Mouse (Mus musculus) kidney, embryonic 14.5 days (tissue): ENCODE data around the gene Mt1. TPM values are rescaled to one million over a fixed set of nuclear protein-coding genes. Genes with fewer than 3 reads are reported as not detected.
"Not testable (repeated sequence)": the region's sequence is repeated elsewhere in the genome, so short reads cannot be mapped to it uniquely, and the experiment has no call there.

Experiments
- ATAC-seq: fragments of 200-750 bp; cut with Nextera tagmentation; 2 replicates; pipeline ENCODE4 v1.8.0; 2017; ENCODE audit warnings: moderate number of reproducible peaks, mild to moderate bottlenecking, moderate TSS enrichment, moderate library complexity; ENCODE audit not compliant: low FRiP score, low TSS enrichment
- H3K27ac ChIP-seq: fragments of 300-500 bp; sonication (generic); 2 replicates; pipeline ENCODE4 v1.5.1; 2014; ENCODE audit warnings: low read depth, mild to moderate bottlenecking, low read length, moderate library complexity, mixed read lengths
- H3K27me3 ChIP-seq: fragments of 300-500 bp; sonication (generic); 2 replicates; pipeline ENCODE4 v1.6.1; 2014; ENCODE audit warnings: mild to moderate bottlenecking, low read length; ENCODE audit not compliant: control insufficient read depth, insufficient read depth
- H3K36me3 ChIP-seq: fragments of 300-500 bp; sonication (generic); 2 replicates; pipeline ENCODE4 v1.6.1; 2014; ENCODE audit warnings: low read length, mixed read lengths; ENCODE audit not compliant: control insufficient read depth, insufficient read depth
- H3K4me1 ChIP-seq: fragments of 300-500 bp; sonication (generic); 2 replicates; pipeline ENCODE4 v1.6.1; 2014; ENCODE audit warnings: low read length, mixed read lengths; ENCODE audit not compliant: control insufficient read depth, insufficient read depth
- H3K4me2 ChIP-seq: fragments of 300-500 bp; sonication (generic); replicated peaks from 2 replicates; pipeline ENCODE4 v1.6.1; 2014; ENCODE audit warnings: low read depth, mild to moderate bottlenecking, low read length
- H3K4me3 ChIP-seq: fragments of 300-500 bp; sonication (generic); 2 replicates; pipeline ENCODE4 v1.5.1; 2014; ENCODE audit warnings: mild to moderate bottlenecking, low read length
- H3K9ac ChIP-seq: fragments of 300-500 bp; sonication (generic); 2 replicates; pipeline ENCODE4 v1.6.1; 2014; ENCODE audit warnings: low read depth, mild to moderate bottlenecking, low read length, moderate library complexity
- H3K9me3 ChIP-seq: fragments of 300-500 bp; sonication (generic); 2 replicates; pipeline ENCODE4 v1.6.1; 2016; ENCODE audit warnings: low read length; ENCODE audit not compliant: control insufficient read depth
- WGBS: fragments of 180-500 bp; shearing (Covaris S2); extraction: QIAGEN DNeasy Blood & Tissue Kit; methylation state at CpG from one replicate; pipeline ENCODE4 v1.1.7; 2014; 5-methylcytosine and 5-hydroxymethylcytosine counted together
- polyA plus RNA-seq: library from polyadenylated mRNA; unstranded; fragments of >200 nt; fragmentation: Nextera tagmentation; extraction: Ambion mirVana; gene quantifications from 2 replicates; pipeline ENCODE4 v1.2.1, GENCODE M21; 2014

The Mt1 gene
- 123 and 166 TPM in 2 replicates for polyA plus RNA-seq

DNA sequence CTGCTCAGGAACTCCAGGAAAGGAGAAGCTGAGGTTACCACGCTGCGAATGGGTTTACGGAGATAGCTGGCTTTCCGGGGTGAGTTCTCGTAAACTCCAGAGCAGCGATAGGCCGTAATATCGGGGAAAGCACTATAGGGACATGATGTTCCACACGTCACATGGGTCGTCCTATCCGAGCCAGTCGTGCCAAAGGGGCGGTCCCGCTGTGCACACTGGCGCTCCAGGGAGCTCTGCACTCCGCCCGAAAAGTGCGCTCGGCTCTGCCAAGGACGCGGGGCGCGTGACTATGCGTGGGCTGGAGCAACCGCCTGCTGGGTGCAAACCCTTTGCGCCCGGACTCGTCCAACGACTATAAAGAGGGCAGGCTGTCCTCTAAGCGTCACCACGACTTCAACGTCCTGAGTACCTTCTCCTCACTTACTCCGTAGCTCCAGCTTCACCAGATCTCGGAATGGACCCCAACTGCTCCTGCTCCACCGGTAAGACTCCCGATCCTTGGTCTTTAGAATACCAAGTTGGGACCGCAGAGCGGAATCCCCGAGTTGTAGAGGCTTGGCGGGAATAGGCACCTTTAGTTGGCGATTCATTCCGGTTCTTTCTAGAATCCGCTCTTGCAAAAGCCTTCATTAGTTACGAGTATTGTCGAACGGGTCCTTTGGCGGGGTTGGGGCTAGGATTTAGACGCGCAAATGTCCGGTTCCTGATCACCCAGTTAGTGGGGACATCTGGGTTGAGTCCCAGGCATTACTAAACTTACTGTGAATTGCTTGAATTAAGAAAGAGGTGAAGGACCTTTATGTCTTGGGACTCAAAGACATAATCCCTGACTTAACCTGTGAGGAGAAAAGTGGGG is at the start of gene Mt1:
Gene Mt1 (plus strand): TSS at position 226 of the 856 bp plus-strand sequence.
- Histone ChIP-seq H3K9me3 (no peaks in the 10 kb centered on the region), H3K4me3 (peak within 1 kb of the TSS; percentile 46), H3K36me3 (no peaks in the 10 kb centered on the region), H3K4me2 (peak within 1 kb of the TSS; percentile 78), H3K27ac (no peak within 1 kb of the TSS), H3K27me3 (peaks cover 78% of the 10 kb centered on the region), H3K4me1 (peaks cover 14% of the 10 kb centered on the region; the same call in 1 of the 2 replicates), H3K9ac (peak within 1 kb of the TSS; percentile 42; the same call in 1 of the 2 replicates)
- WGBS, result under 1% methylated on average over 47 of the region's 50 CpGs
- ATAC-seq, result peak; percentile 84

DNA sequence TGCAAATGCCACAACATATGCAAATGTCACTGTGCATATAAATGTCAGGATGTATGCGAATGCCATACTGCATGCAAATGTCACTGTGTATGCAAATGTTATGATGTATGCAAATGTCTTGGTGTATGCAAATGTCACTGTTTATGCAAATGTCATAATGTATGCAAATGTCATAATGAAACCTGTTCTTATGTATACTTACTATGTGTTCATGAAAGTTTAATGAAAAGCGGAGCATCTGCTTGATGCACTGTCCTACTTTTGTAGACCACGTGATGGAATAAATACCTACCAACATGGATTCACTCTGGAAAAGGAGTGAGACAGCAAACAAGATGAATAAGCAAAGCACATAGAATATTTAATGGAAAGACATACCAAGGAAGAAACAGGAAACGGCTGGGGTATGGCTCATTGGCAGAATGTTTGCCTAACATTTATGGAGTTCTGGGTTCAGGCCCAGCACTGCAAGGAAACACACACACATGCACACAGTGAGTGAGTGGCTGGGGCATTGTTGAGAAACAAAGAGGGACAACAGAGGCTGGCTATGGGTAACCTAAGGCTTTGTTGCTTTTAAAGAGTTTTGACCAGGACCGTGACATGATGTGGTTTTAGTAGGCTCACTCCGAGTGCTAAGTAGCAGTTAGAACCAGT is 49.6 kb upstream of the Mt1 start:
- no peaks in the 10 kb centered on the region for H3K4me1 ChIP-seq
- WGBS, result 87% methylated on average over 6 of the region's 6 CpGs

DNA sequence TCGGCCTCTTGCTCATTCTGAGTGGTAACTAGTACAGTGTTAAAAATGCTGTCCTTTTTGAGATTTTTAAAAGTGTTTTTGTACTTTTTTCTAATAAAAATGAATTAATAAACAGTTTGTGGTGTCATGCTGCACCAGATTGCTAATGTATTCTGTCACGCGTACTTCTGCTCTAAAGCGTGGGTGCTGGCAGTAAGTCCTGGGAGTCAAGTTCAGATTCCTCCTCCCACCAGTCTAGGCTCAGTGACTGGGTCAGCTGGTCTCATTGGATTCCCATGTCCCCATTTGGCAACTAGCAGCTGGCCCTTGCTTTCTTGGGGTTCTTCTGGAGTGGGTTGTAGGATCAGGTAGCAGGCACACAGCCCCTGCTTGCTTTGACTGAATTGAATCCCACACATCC is 48.8 kb upstream of the Mt1 start:
- H3K4me3 ChIP-seq, result no peak overlapping the region
- H3K9me3 ChIP-seq, result no peaks in the 10 kb centered on the region
- no peak for ATAC-seq
- no peaks in the 10 kb centered on the region for H3K36me3 ChIP-seq
- WGBS, result 73% methylated on average over 4 of the region's 4 CpGs
- H3K9ac ChIP-seq, result no peak overlapping the region
- no peak overlapping the region for H3K4me2 ChIP-seq
- no peaks in the 10 kb centered on the region for H3K27me3 ChIP-seq
- no peaks in the 10 kb centered on the region for H3K4me1 ChIP-seq
- H3K27ac ChIP-seq, result no peak overlapping the region

More for the DNA sequence above, 49.6 kb upstream of the Mt1 start:
- Histone ChIP-seq H3K4me3 (no peak overlapping the region), H3K9me3 (no peaks in the 10 kb centered on the region), H3K27me3 (no peaks in the 10 kb centered on the region), H3K9ac (no peak overlapping the region), H3K4me2 (no peak overlapping the region), H3K27ac (no peak overlapping the region), H3K36me3 (no peaks in the 10 kb centered on the region)
- ATAC-seq, result no peak

DNA sequence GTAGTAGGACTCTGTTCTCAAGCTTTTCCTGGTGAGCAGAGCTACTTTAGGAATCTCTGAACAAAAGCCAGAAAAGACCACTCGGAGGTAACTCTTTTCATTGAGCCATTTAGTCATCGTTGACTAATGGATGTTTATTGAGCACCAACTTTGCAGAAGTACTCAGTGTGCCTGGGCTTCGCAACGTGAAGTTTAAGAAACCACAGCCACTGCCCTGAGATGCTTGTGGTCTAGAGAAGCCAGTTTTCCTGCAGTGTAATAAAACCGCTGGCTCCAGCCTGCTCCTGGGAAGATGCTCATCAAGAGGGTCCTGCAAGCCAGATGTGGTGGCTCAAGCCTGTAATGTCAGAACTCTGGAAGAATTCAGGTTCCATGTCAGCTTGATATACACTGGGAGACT is 46.8 kb upstream of the Mt1 start:
- Histone ChIP-seq H3K9ac (no peak overlapping the region), H3K36me3 (no peaks in the 10 kb centered on the region), H3K27ac (no peak overlapping the region), H3K9me3 (no peaks in the 10 kb centered on the region), H3K4me1 (no peaks in the 10 kb centered on the region), H3K4me2 (no peak overlapping the region), H3K27me3 (no peaks in the 10 kb centered on the region), H3K4me3 (no peak overlapping the region)
- 70% methylated on average over 5 of the region's 5 CpGs for WGBS
- ATAC-seq, result no peak

- H3K4me3 ChIP-seq, H3K9me3 ChIP-seq, H3K36me3 ChIP-seq, H3K4me2 ChIP-seq, H3K4me1 ChIP-seq, H3K27me3 ChIP-seq, ATAC-seq, H3K9ac ChIP-seq, H3K27ac ChIP-seq: not testable (repeated sequence)
- WGBS, result 45% methylated on average over 3 of the region's 3 CpGs
Measured at GRCm38 (mm10) chr8:94134601-94135000, 44.3 kb upstream of the Mt1 start.

GRCm38 (mm10) chr8:94135556-94135955 is 43.3 kb upstream of the Mt1 start:
- Histone ChIP-seq H3K9ac (no peak overlapping the region), H3K4me2 (no peak overlapping the region), H3K27me3 (no peaks in the 10 kb centered on the region), H3K4me3 (no peak overlapping the region), H3K9me3 (no peaks in the 10 kb centered on the region), H3K36me3 (no peaks in the 10 kb centered on the region), H3K4me1 (no peaks in the 10 kb centered on the region), H3K27ac (no peak overlapping the region)
- ATAC-seq, result no peak
- WGBS, result 94% methylated on average over 6 of the region's 6 CpGs

- H3K9ac ChIP-seq, result no peak overlapping the region
- no peak overlapping the region for H3K4me3 ChIP-seq
- no peaks in the 10 kb centered on the region for H3K9me3 ChIP-seq
- no peak overlapping the region for H3K4me2 ChIP-seq
- no peak overlapping the region for H3K27ac ChIP-seq
- ATAC-seq, result no peak
- no peaks in the 10 kb centered on the region for H3K27me3 ChIP-seq
- no peaks in the 10 kb centered on the region for H3K36me3 ChIP-seq
- H3K4me1 ChIP-seq, result no peaks in the 10 kb centered on the region
- WGBS, result 63% methylated on average over 7 of the region's 7 CpGs
Measured at GRCm38 (mm10) chr8:94136192-94136591, 42.7 kb upstream of the Mt1 start.

- Histone ChIP-seq H3K4me3 (no peak within 1 kb of the TSS), H3K27me3 (no peaks in the 10 kb centered on the region), H3K9me3 (no peaks in the 10 kb centered on the region), H3K4me2 (no peak within 1 kb of the TSS), H3K27ac (no peak within 1 kb of the TSS), H3K9ac (no peak within 1 kb of the TSS), H3K36me3 (no peaks in the 10 kb centered on the region), H3K4me1 (no peaks in the 10 kb centered on the region)
- ATAC-seq, result peak; percentile 57; the same call in 1 of the 2 replicates
- 33% methylated on average over 6 of the region's 6 CpGs for WGBS
Measured at GRCm38 (mm10) chr8:94136933-94137332, 41.9 kb upstream of the Mt1 start, which contains the start of gene Mt4. Gene Mt4, plus strand, starts transcription at chr8:94137197.

DNA sequence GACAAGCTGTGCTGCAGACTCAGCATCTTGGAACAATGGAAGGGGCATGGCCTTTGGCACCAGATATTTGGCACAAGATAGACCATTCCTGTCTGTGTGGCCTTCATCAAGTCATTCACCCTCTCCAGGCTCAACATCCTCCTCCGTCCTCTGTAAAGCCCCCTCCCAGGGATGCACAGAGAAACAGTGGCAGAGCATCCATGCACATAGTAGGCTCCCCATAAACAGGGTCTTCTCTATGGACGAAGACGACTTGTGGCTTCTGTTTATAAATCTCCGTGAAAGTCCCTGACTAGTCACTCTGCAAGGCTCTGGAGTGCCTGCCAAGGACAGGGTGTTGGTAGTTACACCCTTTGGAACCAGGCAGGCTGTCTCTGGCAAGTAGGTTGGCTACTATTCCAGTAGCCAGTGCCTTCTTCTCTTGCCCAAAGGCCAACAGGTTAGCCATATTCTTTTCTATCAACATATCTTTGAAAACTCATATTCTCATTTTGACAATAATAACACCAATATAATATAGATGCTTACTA is 38.6 kb upstream of the Mt1 start:
- H3K27ac ChIP-seq, result no peak overlapping the region
- H3K4me1 ChIP-seq, result no peaks in the 10 kb centered on the region
- 89% methylated on average over 4 of the region's 4 CpGs for WGBS
- ATAC-seq, result no peak
- H3K4me2 ChIP-seq, result no peak overlapping the region
- no peak overlapping the region for H3K4me3 ChIP-seq
- H3K36me3 ChIP-seq, result no peaks in the 10 kb centered on the region
- H3K9ac ChIP-seq, result no peak overlapping the region
- no peaks in the 10 kb centered on the region for H3K27me3 ChIP-seq
- no peaks in the 10 kb centered on the region for H3K9me3 ChIP-seq
